Mouse (Mus musculus) intestine, embryonic 15.5 days (tissue): ENCODE data around the gene Ndufa13. TPM values are rescaled to one million over a fixed set of nuclear protein-coding genes. Genes with fewer than 3 reads are reported as not detected.
A peak's percentile ranks its signal among the peaks of the same experiment; 100 is the strongest.

Experiments
- ATAC-seq: fragments of 200-750 bp; cut with Nextera tagmentation; 2 replicates; pipeline ENCODE4 v1.8.0; 2017; ENCODE audit warnings: moderate TSS enrichment, moderate library complexity
- H3K27ac ChIP-seq: fragments of 300-500 bp; sonication (generic); 2 replicates; pipeline ENCODE4 v1.5.1; 2015; ENCODE audit warnings: mild to moderate bottlenecking, inconsistent platforms
- H3K27me3 ChIP-seq: fragments of 300-500 bp; sonication (generic); replicated peaks from 2 replicates; pipeline ENCODE4 v1.6.1; 2015; ENCODE audit warnings: inconsistent platforms
- H3K36me3 ChIP-seq: fragments of 300-500 bp; sonication (generic); 2 replicates; pipeline ENCODE4 v1.6.1; 2015; ENCODE audit warnings: inconsistent platforms
- H3K4me1 ChIP-seq: fragments of 300-500 bp; sonication (generic); replicated peaks from 2 replicates; pipeline ENCODE4 v1.6.1; 2015; ENCODE audit warnings: inconsistent platforms
- H3K4me2 ChIP-seq: fragments of 300-500 bp; sonication (generic); replicated peaks from 2 replicates; pipeline ENCODE4 v1.6.1; 2015; ENCODE audit warnings: mild to moderate bottlenecking, inconsistent platforms
- H3K4me3 ChIP-seq: fragments of 300-500 bp; sonication (generic); replicated peaks from 2 replicates; pipeline ENCODE4 v1.5.1; 2015; ENCODE audit warnings: inconsistent platforms
- H3K9ac ChIP-seq: fragments of 300-500 bp; sonication (generic); 2 replicates; pipeline ENCODE4 v1.6.1; 2015; ENCODE audit warnings: inconsistent platforms
- H3K9me3 ChIP-seq: fragments of 300-500 bp; sonication (generic); 2 replicates; pipeline ENCODE4 v1.6.1; 2016; ENCODE audit warnings: inconsistent platforms
- WGBS: fragments of 180-500 bp; shearing (Covaris S2); methylation state at CpG from one replicate; pipeline ENCODE4 v1.1.7; 2015; 5-methylcytosine and 5-hydroxymethylcytosine counted together
- polyA plus RNA-seq: library from polyadenylated mRNA; unstranded; fragments of >200 nt; fragmentation: Nextera tagmentation; extraction: Ambion mirVana; gene quantifications from 2 replicates; pipeline ENCODE4 v1.2.1, GENCODE M21; 2015

Gene Ndufa13
- polyA plus RNA-seq, 1 experiment from 2014 or later = 212 TPM

DNA sequence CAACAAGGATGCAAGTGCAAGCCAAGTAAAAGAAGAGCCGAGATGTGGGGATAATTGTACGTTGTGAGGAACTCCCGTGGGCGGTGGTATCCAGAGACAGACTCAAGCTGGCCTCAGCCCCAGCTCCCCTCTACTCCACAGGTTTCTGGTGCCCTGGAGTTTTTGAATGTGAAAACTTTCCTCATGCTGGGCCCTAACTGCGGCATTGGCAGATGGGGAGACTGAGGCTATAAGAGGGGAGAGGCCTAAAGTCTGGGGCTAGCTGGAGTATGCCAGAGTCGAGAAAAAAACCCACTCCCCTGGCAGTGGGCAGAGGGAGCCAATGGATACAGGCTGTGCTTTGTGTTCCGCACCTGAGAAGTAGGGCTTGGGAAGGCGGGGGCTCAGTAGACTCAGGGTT, 1.7 kb upstream of the Ndufa13 start:
- Histone ChIP-seq H3K4me2 (peak overlapping the region; percentile 96; the same call in 1 of the 2 replicates), H3K27ac (no peak overlapping the region), H3K36me3 (peaks cover 9% of the 10 kb centered on the region; the same call in 1 of the 2 replicates), H3K27me3 (no peaks in the 10 kb centered on the region), H3K9me3 (no peaks in the 10 kb centered on the region), H3K4me1 (peaks cover 20% of the 10 kb centered on the region), H3K4me3 (no peak overlapping the region), H3K9ac (no peak overlapping the region)
- 75% methylated on average over 8 of the region's 8 CpGs for WGBS
- no peak for ATAC-seq

GRCm38 (mm10) chr8:69903063-69903542, 745 bp upstream of the Ndufa13 start:
- Histone ChIP-seq H3K4me2 (peak overlapping the region; percentile 96), H3K27me3 (no peaks in the 10 kb centered on the region), H3K4me3 (peak overlapping the region; percentile 64), H3K4me1 (peaks cover 20% of the 10 kb centered on the region), H3K36me3 (0 out of 2 replicates have a peak, but pooled peaks cover 4% of the 10 kb centered on the region), H3K27ac (peak overlapping the region; percentile 92), H3K9ac (peak overlapping the region; percentile 58), H3K9me3 (no peaks in the 10 kb centered on the region)
- WGBS = under 1% methylated on average over 45 of the region's 45 CpGs
- peak; percentile 91 for ATAC-seq

DNA sequence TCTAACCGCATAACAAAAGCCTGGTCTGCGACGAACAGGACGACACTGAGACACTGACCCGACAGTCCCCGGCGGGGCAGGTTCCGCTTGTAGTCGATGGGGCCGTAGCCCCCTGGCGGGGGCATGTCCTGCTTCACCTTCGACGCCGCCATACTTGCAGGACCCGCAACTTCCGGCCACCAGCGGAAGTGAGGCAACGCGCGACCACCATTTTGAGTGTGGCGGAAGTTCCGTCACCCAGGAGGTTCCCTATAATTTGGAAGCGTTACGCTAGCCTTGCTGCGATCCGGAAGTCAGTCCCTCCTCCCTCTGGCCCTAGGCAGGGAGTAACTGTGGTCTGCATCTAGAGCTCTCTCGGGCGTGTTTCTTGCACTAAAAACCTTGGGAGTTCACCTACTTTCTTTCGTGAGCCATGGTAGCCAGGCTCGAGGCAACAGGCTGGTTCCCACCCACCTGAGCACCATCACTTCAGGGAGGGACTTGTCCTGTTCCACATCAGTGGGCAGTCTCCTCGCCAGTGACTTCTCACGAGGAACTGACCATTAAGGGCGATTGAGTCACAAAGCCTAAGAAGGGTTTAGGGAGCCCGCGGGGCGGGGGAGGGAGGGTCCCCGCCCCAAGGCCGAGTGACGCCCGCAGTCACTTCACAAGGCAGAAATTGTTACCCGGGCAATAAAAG, 735 bp downstream of the Ndufa13 start:
- H3K27ac ChIP-seq = peak overlapping the region; percentile 92
- peak; percentile 76 for ATAC-seq
- no peaks in the 10 kb centered on the region for H3K9me3 ChIP-seq
- peak overlapping the region; percentile 82 for H3K9ac ChIP-seq
- H3K4me2 ChIP-seq = peak overlapping the region; percentile 96
- H3K4me3 ChIP-seq = peak overlapping the region; percentile 64
- peaks cover 20% of the 10 kb centered on the region for H3K4me1 ChIP-seq
- 2% methylated on average over 41 of the region's 41 CpGs for WGBS
- no peaks in the 10 kb centered on the region for H3K27me3 ChIP-seq
- H3K36me3 ChIP-seq = 0 out of 2 replicates have a peak, but pooled peaks cover 4% of the 10 kb centered on the region

GRCm38 (mm10) chr8:69900895-69901451, 1.4 kb downstream of the Ndufa13 start:
- no peak for ATAC-seq
- peaks cover 20% of the 10 kb centered on the region for H3K4me1 ChIP-seq
- WGBS = 13% methylated on average over 12 of the region's 12 CpGs

DNA sequence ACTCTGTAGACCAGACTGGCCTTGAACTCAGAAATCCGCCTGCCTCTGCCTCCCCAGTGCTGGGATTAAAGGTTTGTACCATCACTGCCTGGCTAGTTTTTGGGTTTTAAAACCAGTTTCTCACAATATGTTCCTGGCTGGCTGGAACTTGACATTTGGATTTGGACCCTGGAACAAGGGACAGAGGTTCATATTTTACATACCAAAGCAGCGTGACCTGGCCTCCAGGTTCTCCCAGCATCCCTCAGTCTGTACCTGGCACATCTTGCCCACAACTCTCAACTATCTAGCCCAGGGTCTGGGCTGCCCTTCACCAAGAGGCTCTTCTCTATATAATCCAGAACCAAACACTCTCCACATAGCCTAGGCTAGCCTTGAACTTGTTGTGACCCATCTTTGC, 2.5 kb downstream of the Ndufa13 start:
- peak overlapping the region; percentile 96; the same call in 1 of the 2 replicates for H3K4me2 ChIP-seq
- no peak for ATAC-seq
- no peak overlapping the region for H3K27ac ChIP-seq
- no peaks in the 10 kb centered on the region for H3K27me3 ChIP-seq
- H3K9me3 ChIP-seq = no peaks in the 10 kb centered on the region
- H3K4me3 ChIP-seq = no peak overlapping the region
- peaks cover 27% of the 10 kb centered on the region for H3K4me1 ChIP-seq
- no peak overlapping the region for H3K9ac ChIP-seq
- 0 out of 2 replicates have a peak, but pooled peaks cover 4% of the 10 kb centered on the region for H3K36me3 ChIP-seq
- WGBS = 92% methylated on average over 2 of the region's 2 CpGs

More at GRCm38 (mm10) chr8:69900895-69901451, 1.4 kb downstream of the Ndufa13 start:
- peak overlapping the region; percentile 64 for H3K4me3 ChIP-seq
- H3K27me3 ChIP-seq = no peaks in the 10 kb centered on the region
- H3K4me2 ChIP-seq = peak overlapping the region; percentile 96
- peak overlapping the region; percentile 92 for H3K27ac ChIP-seq
- peak overlapping the region; percentile 82 for H3K9ac ChIP-seq
- H3K36me3 ChIP-seq = 0 out of 2 replicates have a peak, but pooled peaks cover 4% of the 10 kb centered on the region
- H3K9me3 ChIP-seq = no peaks in the 10 kb centered on the region

- no peak overlapping the region for H3K4me3 ChIP-seq
- ATAC-seq = no peak
- H3K36me3 ChIP-seq = peaks cover 14% of the 10 kb centered on the region; the same call in 1 of the 2 replicates
- peaks cover 23% of the 10 kb centered on the region for H3K4me1 ChIP-seq
- no peak overlapping the region for H3K4me2 ChIP-seq
- no peaks in the 10 kb centered on the region for H3K27me3 ChIP-seq
- no peaks in the 10 kb centered on the region for H3K9me3 ChIP-seq
- peak overlapping the region; percentile 9; the same call in 1 of the 2 replicates for H3K9ac ChIP-seq
- H3K27ac ChIP-seq = no peak overlapping the region
- WGBS = 81% methylated on average over 6 of the region's 6 CpGs
Observed at GRCm38 (mm10) chr8:69897857-69898256, 4.5 kb downstream of the Ndufa13 start.

DNA sequence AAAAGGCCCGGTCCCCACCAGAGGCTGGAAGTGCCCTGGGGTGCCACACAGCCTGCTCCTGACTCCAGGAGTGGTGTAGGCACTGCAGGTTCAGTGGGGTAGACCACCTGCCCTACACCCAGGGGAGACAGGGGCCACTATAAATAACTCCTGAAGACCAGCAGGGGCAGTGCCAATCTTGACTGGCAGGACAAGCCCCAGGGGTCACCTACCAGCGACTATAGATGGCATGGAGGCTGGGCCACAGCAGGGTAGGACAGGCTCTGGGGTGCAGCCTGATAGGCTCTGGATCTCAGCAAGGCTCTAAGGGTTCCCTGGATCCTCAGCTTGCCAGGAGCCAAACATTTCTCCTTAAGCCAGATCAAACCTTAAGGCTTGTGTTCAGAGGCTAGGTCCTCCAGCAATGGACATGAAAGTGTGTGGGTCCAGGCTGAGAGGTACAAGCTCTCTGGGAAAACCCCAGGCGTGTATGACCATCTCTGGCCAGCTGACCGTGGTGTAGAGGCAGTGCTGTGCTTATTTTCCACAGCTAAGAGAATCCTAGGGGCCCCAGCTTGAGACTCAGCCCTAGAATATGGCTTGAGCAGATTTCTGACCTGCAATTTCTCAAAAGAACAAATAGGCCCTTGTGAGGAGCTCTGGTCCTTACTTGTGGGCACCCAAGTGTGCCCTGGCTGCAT, 6.4 kb downstream of the Ndufa13 start:
- Histone ChIP-seq H3K9ac (0 out of 2 replicates have a peak overlapping the region, but pooled peaks have one; percentile 2), H3K4me1 (peaks cover 23% of the 10 kb centered on the region)
- no peak for ATAC-seq

DNA sequence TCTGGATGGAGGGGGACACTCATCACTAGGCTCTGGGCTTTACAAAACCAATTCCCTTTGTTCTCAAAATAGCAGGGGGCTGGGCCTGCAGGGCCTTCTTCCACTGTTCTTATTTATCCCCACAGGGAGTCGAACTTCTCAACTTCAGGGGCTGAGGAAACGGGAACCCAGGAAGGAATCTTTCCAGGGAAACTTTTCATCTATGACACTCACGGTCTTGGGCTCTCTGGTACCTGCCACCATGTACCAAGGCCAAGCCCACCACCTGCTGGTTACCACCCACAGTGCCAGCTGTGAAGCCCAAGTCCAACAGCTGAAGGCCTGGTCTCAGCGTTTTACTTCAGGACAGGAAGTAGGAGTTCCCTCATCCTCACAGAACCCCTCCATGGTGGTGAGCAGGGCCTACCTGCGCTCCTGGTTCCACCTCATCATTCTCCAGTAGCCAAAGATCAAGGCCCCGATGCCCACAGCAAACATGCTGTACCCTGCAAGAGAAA, 7.5 kb downstream of the Ndufa13 start:
- H3K27ac ChIP-seq = no peak overlapping the region
- no peak overlapping the region for H3K9ac ChIP-seq
- H3K27me3 ChIP-seq = peaks cover 12% of the 10 kb centered on the region
- peaks cover 15% of the 10 kb centered on the region; the same call in 1 of the 2 replicates for H3K36me3 ChIP-seq
- H3K4me2 ChIP-seq = no peak overlapping the region
- H3K9me3 ChIP-seq = no peaks in the 10 kb centered on the region
- ATAC-seq = no peak
- no peak overlapping the region for H3K4me3 ChIP-seq
- 66% methylated on average over 6 of the region's 6 CpGs for WGBS
- peaks cover 13% of the 10 kb centered on the region for H3K4me1 ChIP-seq

More for the DNA sequence above, 6.4 kb downstream of the Ndufa13 start:
- Histone ChIP-seq H3K4me3 (no peak overlapping the region), H3K4me2 (no peak overlapping the region), H3K27ac (no peak overlapping the region), H3K36me3 (peaks cover 15% of the 10 kb centered on the region; the same call in 1 of the 2 replicates), H3K9me3 (no peaks in the 10 kb centered on the region), H3K27me3 (peaks cover 3% of the 10 kb centered on the region)
- 69% methylated on average over 4 of the region's 4 CpGs for WGBS

GRCm38 (mm10) chr8:69893863-69894262, 8.5 kb downstream of the Ndufa13 start:
- Histone ChIP-seq H3K9ac (no peak overlapping the region), H3K4me1 (peaks cover 15% of the 10 kb centered on the region), H3K4me3 (no peak overlapping the region), H3K9me3 (no peaks in the 10 kb centered on the region), H3K4me2 (no peak overlapping the region), H3K27me3 (peaks cover 22% of the 10 kb centered on the region), H3K36me3 (peaks cover 11% of the 10 kb centered on the region; the same call in 1 of the 2 replicates), H3K27ac (no peak overlapping the region)
- WGBS = 43% methylated on average over 17 of the region's 17 CpGs
- peak; percentile 34 for ATAC-seq

DNA sequence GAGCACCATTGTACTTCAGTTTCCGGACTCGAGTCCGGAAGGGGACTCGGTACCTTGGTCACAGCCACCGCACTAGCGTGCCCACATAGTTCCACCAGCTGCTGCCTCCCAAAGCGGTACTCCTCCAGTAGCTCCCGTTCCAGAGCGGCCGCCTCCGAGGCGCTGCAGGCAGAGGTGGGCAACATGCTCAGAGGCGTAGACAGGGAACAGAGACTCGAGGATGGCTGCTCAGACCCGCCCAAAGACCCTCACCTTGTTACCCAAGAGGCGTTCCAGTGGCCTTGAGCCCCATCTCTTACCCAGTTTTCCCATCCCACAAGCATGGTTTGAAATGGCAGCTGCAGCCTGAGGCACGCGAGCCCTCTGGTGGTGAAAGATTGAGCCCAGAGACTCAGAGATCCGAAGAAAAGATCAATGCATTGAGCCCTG, 11.5 kb downstream of the Ndufa13 start:
- 50% methylated on average over 19 of the region's 19 CpGs for WGBS
- H3K4me2 ChIP-seq = no peak overlapping the region
- no peak overlapping the region for H3K27ac ChIP-seq
- peaks cover 37% of the 10 kb centered on the region for H3K4me1 ChIP-seq
- H3K9ac ChIP-seq = no peak overlapping the region
- H3K9me3 ChIP-seq = no peaks in the 10 kb centered on the region
- peaks cover 53% of the 10 kb centered on the region for H3K27me3 ChIP-seq
- H3K36me3 ChIP-seq = peaks cover 11% of the 10 kb centered on the region; the same call in 1 of the 2 replicates
- no peak overlapping the region for H3K4me3 ChIP-seq
- ATAC-seq = no peak

DNA sequence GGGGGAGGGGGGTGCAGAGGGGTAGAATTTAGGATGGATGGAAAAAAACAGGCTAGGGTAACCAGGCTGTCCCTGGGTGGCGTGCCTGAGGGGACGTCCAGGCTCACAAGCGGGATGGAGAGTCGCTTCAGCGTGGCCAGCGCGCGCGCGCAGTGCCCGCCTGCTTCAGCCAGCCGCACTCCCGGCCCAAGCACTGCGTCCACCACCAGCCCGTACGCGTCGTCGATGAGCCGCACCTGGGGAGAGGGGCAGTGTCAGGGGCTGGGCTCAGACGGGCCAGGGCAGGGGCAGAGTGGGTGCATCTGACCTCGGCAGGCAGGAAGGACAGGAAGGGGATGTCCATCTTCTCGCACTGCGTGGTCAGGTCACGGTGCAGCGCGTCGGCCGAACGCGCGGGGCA, 13.5 kb downstream of the Ndufa13 start:
- H3K27ac ChIP-seq = no peak overlapping the region
- 0 out of 2 replicates have a peak, but pooled peaks have one; percentile 11 for ATAC-seq
- H3K9me3 ChIP-seq = no peaks in the 10 kb centered on the region
- H3K9ac ChIP-seq = no peak overlapping the region; the same call in 1 of the 2 replicates
- H3K36me3 ChIP-seq = peaks cover 4% of the 10 kb centered on the region; the same call in 1 of the 2 replicates
- H3K4me1 ChIP-seq = peaks cover 34% of the 10 kb centered on the region
- peak overlapping the region; percentile 48 for H3K4me2 ChIP-seq
- peak overlapping the region; percentile 17 for H3K4me3 ChIP-seq
- WGBS = 3% methylated on average over 32 of the region's 32 CpGs
- peaks cover 72% of the 10 kb centered on the region for H3K27me3 ChIP-seq
